Mouse (Mus musculus) adrenal gland, postnatal 4 days (tissue): ENCODE measurements around the gene Spint3. TPM values are rescaled to one million over a fixed set of nuclear protein-coding genes. Genes with fewer than 3 reads are reported as not detected.
"Not testable (repeated sequence)": the region's sequence is repeated elsewhere in the genome, so short reads cannot be mapped to it uniquely, and the experiment has no call there.

Experiments used
- DNase-seq, 2 experiments: peaks; one replicate each; pipeline ENCODE4 v3.0.0; 2021 to 2022; ENCODE audit warnings: low spot score in 2 of 2, mixed read lengths in 2 of 2
- long read RNA-seq, 2 experiments: library from polyadenylated mRNA; stranded (forward); transcript quantifications; one replicate each; pipeline ENCODE4 v2.0.0; 2021
- total RNA-seq, 2 experiments: library from RNA; stranded (reverse); gene quantifications; 2 replicates each; pipeline ENCODE4 v1.2.3; 2021

Spint3 gene
- total RNA-seq: not detected
- long read RNA-seq, experiment 1: 0 reads
- long read RNA-seq, experiment 2: 0 reads

DNA sequence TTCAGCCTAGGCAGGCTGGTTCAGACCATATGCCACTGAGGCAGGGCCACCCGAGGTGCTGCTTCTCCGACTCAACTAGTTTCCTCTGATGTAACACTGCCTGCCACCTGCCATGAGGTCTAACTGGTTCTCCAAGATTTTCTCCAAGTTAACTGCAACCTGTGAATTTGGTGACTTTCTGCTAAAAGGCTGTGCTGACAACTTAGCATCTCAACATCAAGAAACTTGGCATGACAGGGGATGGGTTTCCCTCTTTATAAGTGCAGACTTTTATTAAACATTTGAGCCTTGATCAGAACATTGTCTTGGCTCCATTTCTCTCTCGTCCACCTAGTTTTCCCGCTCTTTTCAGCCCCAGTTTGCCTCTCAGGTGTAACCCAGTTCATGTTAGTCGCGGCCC is at the start of gene Spint3:
TSS of gene Spint3 (minus strand) at position 101 of the 400 bp plus-strand sequence.
- DNase-seq: not testable (repeated sequence)

DNA sequence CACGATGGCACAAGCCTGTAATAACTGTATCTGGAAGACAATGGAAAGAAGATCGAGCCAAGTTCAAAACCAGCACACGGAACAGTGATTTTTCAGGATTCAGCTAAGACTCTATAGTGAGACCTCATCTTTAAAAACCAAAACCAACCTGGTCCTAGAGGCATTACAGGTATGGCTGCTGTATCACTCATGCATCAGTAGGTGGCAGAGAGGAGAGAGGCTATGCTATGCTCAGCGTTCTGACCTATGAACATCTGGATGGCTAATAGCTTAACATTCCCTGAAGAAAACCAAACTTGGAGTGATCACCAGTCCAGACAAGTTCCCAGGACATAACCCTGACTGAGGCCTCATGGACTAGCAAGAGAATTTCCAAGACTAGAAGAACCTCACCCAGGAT is 48.5 kb upstream of the Spint3 start:
- no peak for DNase-seq

DNA sequence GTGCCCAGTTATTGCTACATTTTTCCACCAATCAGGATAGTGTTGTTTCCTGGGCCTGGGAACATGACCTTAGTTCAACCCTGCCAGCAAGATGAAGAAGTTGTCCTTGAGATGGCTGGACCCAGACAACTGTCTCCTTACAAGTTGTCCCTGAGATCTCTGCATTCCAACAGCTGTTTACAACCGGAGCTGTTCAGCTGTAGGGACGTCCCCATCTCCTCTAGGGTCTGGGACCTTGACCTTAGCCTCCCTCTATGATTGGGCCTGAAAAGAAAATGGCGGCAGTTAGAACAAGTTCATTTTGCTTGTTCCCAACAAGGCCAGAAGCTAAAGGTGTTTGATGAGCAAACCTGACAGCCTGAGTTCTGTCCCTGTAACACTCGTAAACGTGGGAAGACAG is 45.8 kb upstream of the Spint3 start:
- no peak for DNase-seq

DNA sequence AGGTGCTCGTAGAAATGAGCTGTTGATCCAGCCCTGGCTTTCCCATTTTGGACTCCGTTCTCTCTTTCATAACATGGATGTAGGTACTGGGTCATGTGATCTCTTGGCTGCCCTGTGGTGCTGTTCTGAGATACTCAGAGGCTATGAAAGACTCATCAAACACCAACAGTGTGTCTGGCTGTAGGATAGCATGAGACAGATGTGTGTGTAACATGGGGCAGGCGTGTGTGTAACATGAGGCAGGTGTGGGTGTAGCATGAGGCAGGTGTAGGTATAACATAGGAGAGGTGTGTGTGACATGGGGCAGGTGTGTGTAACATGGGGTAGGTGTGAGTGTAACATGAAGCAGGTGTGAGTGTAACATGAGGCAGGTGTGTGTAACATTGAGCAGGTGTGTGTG is 42.1 kb upstream of the Spint3 start:
- no peak for DNase-seq

DNA sequence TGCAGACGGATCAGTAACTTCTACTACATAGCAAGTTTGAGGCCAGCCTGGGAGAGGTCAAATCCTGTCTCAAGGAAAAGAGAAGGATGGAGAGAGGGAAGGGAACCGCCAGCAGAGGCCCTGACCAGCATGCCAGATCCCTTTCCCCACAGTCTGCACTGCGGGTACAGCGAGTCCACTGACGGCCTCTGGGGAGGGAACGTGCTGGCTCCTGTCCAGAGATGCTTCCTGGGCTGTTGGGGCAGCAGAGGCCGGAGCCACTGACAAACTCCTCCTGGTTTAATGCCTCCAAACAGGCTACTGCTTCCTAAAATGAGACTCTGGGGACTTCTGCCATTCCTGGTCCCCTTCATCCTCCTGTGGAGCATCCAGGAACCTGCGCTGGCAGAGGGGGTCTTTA is 40.2 kb upstream of the Spint3 start, which contains the start of the genes Wfdc6b and Wfdc8:
TSS of gene Wfdc6b (plus strand) at position 52 of the 400 bp plus-strand sequence.
TSS of gene Wfdc8 (minus strand) at position 156 of the 400 bp plus-strand sequence.
- not testable (repeated sequence) for DNase-seq

DNA sequence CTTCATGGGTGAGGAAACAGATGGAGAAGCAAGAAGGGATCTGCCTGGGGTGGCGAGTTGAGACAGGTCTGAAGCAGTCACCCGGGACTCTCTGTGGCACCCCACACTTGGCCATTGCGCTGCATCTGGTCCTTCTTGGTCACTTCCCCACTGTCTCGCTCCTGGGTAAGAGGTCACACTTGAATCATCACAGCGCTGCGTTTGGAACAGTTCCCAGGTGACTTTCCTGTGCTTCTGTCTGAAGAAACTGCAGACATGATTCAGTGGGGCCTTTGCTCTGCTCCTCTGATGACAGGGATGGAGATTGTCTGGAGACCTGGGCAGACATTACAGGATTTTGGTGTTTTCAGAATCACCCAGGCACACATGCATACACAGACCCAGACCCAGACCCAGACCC is 35.5 kb upstream of the Spint3 start:
- DNase-seq: no peak

DNA sequence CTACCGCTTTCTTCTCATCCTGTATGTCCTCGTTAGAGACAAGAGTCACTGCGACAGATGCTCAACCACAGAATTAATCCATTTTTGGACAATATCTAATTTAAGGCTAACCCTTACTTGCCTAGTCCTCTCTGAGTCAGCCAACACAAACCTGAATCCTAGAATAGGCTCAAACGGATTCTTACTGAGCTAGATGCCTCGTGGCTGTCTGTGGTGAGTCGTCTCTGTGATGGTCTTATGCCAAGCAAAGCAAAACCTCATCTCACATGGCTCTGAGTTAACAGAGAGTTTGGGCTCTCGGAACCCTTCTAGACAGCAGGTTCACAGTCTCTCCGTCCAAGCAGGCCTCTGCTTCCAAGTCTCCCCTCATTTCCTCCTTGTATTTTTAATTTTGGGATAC is 31.2 kb upstream of the Spint3 start:
- no peak for DNase-seq

DNA sequence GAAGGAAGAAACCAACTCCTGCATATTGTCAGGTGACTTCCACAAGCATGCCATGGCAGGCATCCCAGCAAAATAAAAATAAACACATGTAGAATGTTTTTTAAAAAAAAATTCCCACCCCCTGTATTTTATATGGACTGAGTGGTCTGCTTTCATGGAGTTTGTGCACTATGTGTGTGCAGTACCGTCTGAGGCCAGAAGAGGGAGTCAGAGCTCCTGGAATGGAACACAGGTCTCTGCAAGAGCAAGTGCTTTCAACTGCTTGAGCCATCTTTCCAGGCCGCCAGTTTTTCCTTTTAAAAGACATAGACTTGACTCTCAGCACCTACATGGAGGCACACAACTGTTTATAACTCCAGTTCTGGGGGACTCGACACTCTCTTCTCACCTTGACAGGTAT is 30.2 kb upstream of the Spint3 start:
- DNase-seq: no peak

DNA sequence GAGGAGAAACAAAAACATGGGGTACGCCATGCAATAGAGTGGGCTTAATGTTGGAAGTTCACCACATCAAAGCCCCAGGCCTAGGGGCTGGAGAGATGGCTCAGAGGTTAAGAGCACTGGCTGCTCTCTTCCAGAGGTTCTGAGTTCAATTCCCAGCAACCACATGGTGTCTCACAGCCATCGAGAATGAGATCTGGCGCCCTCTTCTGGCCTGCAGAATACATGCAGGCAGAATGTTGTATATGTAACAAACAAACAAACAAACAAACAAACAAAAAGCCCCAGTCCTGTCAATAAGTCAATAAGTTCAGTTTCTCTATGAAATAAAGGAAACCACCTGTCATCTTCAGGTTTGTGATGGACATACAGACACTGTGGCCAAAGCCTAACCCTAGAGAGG is 26.9 kb upstream of the Spint3 start:
- DNase-seq: no peak

DNA sequence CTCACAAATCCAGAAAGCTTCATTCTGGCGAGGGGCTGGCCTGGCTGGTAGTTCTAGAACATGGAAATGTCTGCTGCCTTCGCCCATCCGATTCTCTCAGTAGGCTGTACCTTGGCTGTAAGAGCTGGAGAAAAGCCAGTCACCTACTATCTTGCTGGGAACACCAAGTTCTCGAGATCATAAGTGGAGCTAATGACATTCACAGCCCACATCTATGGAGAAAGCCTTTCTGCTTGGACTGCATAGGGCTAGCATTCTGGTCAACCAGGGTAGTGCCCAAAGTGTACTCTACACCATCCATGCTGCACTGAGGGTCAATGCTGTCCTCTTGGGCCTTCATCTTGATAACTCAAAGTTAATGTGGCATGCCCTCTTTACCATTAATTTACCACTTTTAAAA is 20.2 kb upstream of the Spint3 start, which contains the start of gene Eppin:
TSS of gene Eppin (minus strand) at position 101 of the 400 bp plus-strand sequence.
- no peak for DNase-seq

DNA sequence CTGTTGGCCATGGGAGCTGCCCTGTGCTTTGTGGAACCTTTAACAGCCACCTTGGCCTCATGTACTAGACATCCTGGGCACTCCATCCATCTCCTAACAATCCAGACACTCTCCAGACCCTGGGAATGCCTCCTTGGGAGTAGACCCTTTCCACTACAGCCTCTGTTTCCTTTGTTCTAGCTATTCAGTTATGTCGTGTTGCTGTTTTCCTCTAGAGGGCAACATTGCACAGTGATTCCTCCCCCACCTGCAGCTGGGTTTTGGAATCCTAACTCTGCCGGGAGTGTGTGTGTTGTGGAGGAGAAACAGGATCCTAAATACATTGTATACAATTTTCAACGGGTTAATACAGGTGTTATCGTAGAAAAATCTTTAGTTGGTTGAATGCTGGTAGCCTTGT is 18.8 kb upstream of the Spint3 start:
- no peak for DNase-seq

DNA sequence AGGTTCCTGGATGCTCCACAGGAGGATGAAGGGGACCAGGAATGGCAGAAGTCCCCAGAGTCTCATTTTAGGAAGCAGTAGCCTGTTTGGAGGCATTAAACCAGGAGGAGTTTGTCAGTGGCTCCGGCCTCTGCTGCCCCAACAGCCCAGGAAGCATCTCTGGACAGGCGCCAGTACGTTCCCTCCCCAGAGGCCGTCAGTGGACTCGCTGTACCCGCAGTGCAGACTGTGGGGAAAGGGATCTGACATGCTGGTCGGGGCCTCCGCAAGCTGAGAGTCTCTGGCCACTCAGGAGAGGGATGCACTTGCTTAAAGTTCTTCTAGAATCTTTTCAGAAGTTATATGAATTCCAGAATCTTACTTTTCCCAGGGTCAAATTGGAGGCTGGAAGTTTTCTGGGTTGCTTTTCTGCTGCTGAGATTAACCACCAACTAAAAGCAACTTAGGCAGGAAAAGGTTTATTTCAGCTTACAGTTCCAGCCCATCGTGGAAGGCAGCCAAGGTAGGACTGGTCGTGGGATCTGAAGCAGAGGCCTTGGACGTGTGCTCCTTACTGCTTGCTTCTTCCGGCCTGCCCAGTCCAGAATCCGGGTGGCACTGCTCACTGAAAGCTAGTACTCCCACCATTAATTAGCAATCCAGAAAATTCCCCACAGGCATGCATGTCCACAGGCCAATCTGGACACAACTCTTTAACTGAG is 11.9 kb upstream of the Spint3 start, which contains the start of gene Wfdc6a:
TSS of gene Wfdc6a (minus strand) at position 423 of the 701 bp plus-strand sequence.
- DNase-seq: not testable (repeated sequence)

DNA sequence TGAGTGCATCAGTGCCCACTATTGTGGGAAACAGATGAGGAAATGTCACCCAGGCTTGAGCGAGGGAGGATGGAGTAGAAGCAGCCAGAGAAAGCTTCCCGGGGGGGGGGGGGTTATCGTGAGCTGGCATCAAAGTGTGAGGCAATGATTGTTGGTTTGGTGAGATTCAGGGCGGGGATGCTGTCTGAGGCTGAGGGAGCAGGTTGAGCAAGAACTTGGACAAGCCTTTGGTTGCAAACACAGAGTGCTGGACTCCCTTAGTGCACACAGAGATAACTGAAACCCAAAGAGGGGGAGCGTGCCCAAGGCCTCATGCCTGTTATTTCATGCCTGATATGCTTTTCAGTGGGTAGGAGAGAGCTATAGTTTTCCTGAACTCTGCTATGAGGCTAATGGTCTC is 5.8 kb downstream of the Spint3 start:
- no peak for DNase-seq

DNA sequence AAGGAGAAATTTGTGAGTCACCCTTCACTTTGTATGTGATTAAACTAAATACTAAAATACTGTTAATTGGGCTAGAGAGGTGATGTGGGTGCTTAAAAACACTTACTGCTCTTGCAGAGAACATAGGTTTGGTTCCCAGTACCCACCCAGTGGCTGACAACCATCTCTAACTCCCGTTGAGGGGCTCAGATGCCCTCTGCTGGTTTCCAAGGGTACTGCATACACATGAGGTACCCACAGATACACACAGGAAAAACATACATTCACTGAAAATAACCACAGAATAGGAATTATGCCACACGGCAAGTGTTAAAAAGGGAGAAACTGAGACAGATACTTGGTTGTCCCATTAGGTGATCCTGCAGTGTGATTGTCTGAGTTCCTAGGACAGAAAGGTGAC is 6.3 kb downstream of the Spint3 start:
- DNase-seq: no peak

DNA sequence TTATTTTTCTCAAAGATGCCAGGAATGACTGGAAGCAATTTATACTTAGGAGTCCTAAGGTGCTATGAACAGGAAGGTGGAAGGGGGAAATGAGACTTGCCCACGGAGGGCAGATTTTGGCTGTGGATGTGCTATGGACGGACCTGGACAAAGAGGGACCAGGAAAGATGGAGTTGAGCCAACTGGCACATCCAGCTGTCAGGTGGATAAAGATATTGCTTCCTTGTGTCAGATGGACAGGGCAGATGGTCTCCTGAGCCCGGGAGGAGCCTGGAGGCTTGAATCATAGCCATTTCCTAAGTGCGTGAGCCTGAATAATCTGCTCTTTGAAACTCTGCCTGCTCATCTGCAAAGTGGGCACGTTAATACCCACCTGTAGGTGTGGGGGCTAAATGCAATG is 8.9 kb downstream of the Spint3 start:
- no peak for DNase-seq

DNA sequence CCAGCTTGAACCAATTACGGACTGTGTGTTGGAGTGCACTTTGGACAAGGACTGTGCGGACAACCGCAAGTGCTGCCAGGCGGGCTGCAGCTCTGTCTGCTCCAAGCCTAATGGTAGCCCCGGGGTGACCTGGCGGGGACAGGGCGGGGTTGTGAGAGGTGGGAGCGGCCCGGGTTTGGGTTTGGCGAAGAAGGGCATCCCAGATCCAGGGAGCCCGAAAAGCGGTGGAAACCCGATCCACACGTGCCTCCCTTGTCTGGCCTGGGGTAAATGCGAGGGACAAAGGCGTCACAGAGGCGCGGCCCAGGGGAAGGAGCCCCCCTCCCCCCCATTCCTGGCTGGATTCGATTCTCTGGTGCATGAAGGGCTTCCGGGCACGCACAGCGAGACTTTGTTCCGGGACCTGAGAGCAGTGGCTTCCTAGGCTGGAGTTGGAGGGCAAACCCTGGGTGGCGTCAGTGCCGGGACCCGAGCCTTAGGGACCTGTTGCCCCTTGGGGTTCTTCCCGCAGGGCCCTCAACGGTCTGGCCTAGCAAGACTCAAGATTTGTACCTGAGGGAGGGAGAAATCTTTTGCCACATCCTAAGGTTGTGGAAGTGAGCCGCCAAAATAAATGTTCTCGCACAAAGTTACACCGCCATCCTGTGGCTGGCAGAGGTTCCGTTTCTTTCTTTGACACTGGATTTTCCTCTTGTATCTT is 9.8 kb downstream of the Spint3 start:
- DNase-seq: no peak

DNA sequence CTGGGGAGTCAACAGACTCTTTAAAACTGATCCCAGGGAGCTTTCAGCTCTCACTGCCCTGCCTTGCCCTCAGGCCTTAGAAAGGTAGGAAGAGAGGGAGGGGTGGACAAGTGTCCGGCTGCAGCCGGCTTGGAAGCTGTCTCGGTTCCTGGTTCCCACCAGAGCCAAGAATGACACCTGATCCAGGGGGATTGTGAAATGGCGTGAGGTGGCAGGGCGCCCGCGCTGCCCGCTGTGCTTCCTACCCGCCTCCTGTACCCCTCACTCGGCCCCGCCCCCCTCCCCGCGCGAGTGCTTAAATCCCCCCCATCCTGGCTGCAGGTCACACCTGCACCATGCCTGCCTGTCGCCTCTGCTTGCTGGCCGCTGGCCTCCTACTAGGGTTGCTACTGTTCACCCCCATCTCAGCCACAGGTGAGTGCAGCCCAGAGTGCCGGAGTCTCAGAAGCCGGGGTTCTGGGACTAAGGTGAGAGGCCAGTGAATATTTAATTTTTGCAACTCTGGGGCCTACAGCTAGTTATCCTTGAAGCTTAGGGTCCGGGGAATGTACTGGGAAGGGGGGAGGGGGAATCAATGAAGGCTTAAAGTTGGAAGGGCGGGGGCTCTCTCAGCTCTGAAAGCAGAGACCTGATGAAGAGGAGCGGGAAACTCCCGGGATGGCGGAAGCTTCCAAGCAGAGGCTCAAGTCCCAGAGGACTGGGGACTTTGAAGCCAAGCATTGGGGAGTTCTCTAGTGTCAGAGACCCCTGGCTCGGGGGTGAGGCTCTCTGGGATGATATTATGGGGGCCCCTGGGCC is 10.7 kb downstream of the Spint3 start, which contains the start of gene Wfdc2:
TSS of gene Wfdc2 (plus strand) at position 23 of the 798 bp plus-strand sequence.
- no peak for DNase-seq

DNA sequence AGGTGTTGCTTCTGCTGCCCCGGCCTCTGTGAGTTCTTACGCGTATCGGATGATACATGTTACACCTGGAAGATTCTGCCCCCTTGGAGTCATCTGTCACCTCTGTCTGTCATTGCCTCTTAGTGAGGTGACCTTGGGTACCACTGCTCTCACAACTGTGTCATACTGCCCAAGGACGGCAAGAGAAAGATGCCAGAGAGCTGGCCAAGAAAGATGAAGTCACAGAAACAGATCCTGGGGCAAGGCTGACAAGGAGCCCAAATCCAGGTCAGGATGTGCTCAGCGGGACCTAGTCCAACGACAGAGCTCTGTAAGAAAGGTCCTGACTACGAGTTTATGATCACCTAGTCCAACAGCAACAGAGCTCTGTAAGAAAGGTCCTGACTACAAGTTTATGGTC is 13.2 kb downstream of the Spint3 start:
- no peak for DNase-seq

DNA sequence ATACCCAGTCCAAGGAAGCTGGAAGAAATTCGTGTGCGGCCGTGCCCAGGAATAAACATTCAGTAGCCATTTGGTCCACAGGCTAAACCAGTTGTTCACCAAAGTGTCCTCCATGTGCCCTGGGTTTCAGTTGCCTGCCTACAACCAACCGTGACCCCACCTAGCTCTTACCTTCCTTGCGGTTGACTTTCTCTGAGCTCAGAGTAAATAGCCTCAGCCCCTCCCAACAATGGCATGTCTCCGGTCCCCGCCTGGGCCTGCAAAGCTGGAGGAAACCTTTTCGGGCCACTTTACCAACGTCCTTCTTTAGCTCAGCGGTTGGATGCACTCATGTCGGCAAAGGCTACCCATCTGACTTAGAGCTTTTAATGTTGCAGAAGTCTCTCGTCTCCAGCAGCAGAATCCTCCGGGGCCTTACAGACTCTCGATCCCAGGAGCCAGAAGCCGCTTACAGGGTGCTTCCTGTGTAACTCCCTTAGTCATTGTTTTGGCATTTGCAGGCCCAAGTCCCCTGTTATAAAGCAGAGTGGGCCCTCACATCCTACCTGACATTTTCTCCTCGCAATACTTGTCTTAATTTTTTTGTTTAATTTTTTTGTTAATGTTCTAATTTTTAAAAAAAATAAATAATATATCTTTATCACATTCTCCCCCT is 14.1 kb downstream of the Spint3 start:
- DNase-seq: no peak

DNA sequence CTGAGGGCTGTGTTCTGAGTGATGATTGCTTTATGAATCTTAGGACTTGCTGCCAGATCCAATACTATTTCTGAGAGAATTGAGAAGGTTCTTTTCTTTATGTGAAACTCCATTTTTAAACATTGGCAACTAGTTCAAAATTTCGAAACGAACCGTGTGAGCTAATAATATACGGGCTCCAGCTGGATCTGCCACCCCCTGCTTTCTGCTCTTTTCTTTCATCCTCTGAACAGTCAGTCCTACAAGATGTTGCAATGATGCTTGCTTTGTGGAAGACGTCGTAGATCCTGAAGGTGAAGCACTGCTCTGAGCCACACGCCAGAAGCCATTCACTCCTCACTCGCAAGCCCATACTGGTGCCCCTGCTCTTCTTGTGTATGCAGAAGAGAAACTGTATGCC is 14.8 kb downstream of the Spint3 start:
- no peak for DNase-seq

DNA sequence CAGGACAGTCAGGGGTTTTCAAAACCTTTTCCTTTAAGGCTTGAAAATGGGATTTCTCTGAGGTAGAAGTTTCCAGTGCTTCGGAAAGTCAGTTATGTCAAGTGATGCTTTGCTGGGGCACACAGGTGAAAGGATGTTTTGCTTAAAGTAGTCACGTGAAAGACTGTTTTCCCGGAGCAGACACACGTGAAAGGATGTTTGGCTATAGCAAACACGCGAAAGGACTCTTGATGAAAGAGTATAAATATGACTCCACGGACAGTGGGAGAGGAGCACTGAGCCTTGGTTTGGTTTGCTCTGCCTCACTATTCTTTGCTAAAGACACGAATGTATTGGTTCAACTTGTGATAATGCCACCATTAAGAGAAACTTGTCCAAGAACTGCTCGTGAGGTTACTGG is 21.8 kb downstream of the Spint3 start:
- no peak for DNase-seq
